8 mouse cellular contexts compared by ENCODE assay signal in the genomic region with DNA sequence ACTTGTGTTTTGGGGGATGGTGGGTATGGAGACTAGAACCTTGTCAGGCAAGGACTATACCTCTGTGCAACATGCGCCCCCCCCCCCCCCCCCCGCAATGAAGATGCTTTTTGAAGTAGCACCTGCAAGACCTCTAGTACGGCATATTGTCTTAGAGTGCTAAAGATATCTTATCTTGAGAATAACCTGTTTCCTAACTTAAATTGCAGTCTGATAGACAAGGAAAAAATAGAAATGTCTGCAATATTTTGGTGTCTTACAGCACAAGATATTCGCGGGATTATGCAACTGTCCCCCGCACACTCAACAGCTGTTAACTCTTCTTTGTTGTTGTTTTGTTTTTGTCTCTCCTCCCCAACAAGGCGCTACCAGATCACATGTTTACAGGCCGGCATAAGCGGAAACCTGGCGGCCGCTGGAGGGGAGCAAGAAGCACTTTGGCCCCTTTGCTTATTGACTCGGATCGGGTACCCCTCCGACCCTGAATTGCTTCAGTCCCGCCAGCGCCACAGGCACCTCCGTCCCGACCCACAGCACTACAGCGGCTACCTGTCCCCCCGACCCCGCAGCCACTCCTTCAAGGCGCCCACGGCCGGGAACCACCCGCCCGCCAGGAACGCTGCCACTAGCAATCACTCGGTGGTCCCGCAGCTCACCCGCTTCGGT. TPM values are rescaled to one million over a fixed set of nuclear protein-coding genes. Genes with fewer than 3 reads are reported as not detected.
DNase-seq lines count a peak whose midpoint lies in the region; ATAC-seq and TF ChIP-seq lines count a peak whose summit lies in the region.

No protein-coding gene starts in this region.

- peak overlapping the region; percentile 66 for H3K4me2 ChIP-seq in midbrain, embryonic 11.5 days

- no peaks in the 10 kb centered on the region for H3K27me3 ChIP-seq in limb, embryonic 10.5 days (ENCODE audit: low read depth, poor library complexity, severe bottlenecking)
- H3K27me3 ChIP-seq in midbrain, embryonic 11.5 days (ENCODE audit: control insufficient read depth, insufficient read depth, low read length) = no peaks in the 10 kb centered on the region

- 3% methylated on average over 31 of the region's 31 CpGs for WGBS in limb, embryonic 10.5 days
- 2% methylated on average over 31 of the region's 31 CpGs for WGBS in midbrain, embryonic 11.5 days

- TF ChIP-seq CTCF in bone marrow macrophage, adult 2 months (IDR thresholded peaks at IDR 0.05; ENCODE audit: low read depth, low read length) = no peak

- H3K4me3 ChIP-seq in bone marrow macrophage, adult 2 months (ENCODE audit: insufficient read depth, low read length) = peak overlapping the region; percentile 85
- peak overlapping the region; percentile 77 for H3K4me3 ChIP-seq in limb, embryonic 10.5 days
- peak overlapping the region; percentile 63 for H3K4me3 ChIP-seq in midbrain, embryonic 11.5 days (ENCODE audit: low read depth, low read length)

- ATAC-seq in midbrain, embryonic 11.5 days (ENCODE audit: low FRiP score) = no peak; the same call in 1 of the 2 replicates

- peak; percentile 6 for DNase-seq in ovary, adult 18-20 months (ENCODE audit: low spot score)
- DNase-seq in ovary, postnatal 36 days (ENCODE audit: low spot score) = no peak
- peak; percentile 43 for DNase-seq in forelimb bud, embryonic 11.5 days (ENCODE audit: low read depth, low spot score)
- no peak for DNase-seq in limb, embryonic 10.5 days (ENCODE audit: low spot score)
- peak; percentile 95 for DNase-seq in midbrain, embryonic 11.5 days (ENCODE audit: low spot score, missing footprints)
- no peak for DNase-seq in Muller cell, postnatal 12 days (ENCODE audit: inconsistent ontology term)
- DNase-seq in urinary bladder, postnatal 4 days (ENCODE audit: low spot score in 2 of 2) = no peak

- TF ChIP-seq POLR2A in bone marrow macrophage, adult 2 months (IDR thresholded peaks at IDR 0.05; ENCODE audit: borderline replicate concordance, low read depth, low read length) = no peak

- H3K27ac ChIP-seq in bone marrow macrophage, adult 2 months (ENCODE audit: insufficient read depth, low read depth, low read length) = peak overlapping the region; percentile 73
- peak overlapping the region; percentile 92 for H3K27ac ChIP-seq in limb, embryonic 10.5 days
- no peak overlapping the region for H3K27ac ChIP-seq in midbrain, embryonic 11.5 days (ENCODE audit: low read depth, low read length)

- H3K9ac ChIP-seq in midbrain, embryonic 11.5 days (ENCODE audit: low read length) = peak overlapping the region; percentile 67

- peaks cover 16% of the 10 kb centered on the region; the same call in 1 of the 2 replicates for H3K36me3 ChIP-seq in limb, embryonic 10.5 days
- no peaks in the 10 kb centered on the region for H3K36me3 ChIP-seq in midbrain, embryonic 11.5 days (ENCODE audit: control insufficient read depth, insufficient read depth, low read length)

- peaks cover 34% of the 10 kb centered on the region for H3K4me1 ChIP-seq in bone marrow macrophage, adult 2 months (ENCODE audit: control insufficient read depth, insufficient read depth, low read length)
- H3K4me1 ChIP-seq in limb, embryonic 10.5 days = peaks cover 10% of the 10 kb centered on the region; the same call in 1 of the 2 replicates
- no peaks in the 10 kb centered on the region; the same call in 1 of the 2 replicates for H3K4me1 ChIP-seq in midbrain, embryonic 11.5 days (ENCODE audit: control insufficient read depth, insufficient read depth, low read length)

- no peaks in the 10 kb centered on the region for H3K9me3 ChIP-seq in limb, embryonic 10.5 days (replicated peaks)
- H3K9me3 ChIP-seq in midbrain, embryonic 11.5 days (ENCODE audit: control insufficient read depth, low read length) = no peaks in the 10 kb centered on the region

RNA-seq across cellular contexts. Expression of a gene that starts 0.5 kb away (rescaled TPM):
- 44.2 and 46.5 TPM in 2 replicates for polyA plus RNA-seq in bone marrow macrophage, adult 2 months (2012; ENCODE audit: insufficient read depth, insufficient read length, missing spikeins)
- polyA plus RNA-seq in limb, embryonic 10.5 days (2016; fragmentation: Nextera tagmentation; extraction: Ambion mirVana) = 10.5 and 13.0 TPM in 2 replicates
- 9.8 and 12.3 TPM in 2 replicates for polyA plus RNA-seq in midbrain, embryonic 11.5 days (2014; fragmentation: Nextera tagmentation; extraction: Ambion mirVana)

RNA-seq across cellular contexts. Expression of a gene that starts 28.0 kb away (rescaled TPM):
- polyA plus RNA-seq in bone marrow macrophage, adult 2 months (2012; ENCODE audit: insufficient read depth, insufficient read length, missing spikeins) = 2.8 and 4.1 TPM in 2 replicates
- 3.8 and 3.9 TPM in 2 replicates for polyA plus RNA-seq in limb, embryonic 10.5 days (2016; fragmentation: Nextera tagmentation; extraction: Ambion mirVana)
- 6.2 and 6.7 TPM in 2 replicates for polyA plus RNA-seq in midbrain, embryonic 11.5 days (2014; fragmentation: Nextera tagmentation; extraction: Ambion mirVana)

Comparison
In these comparisons a context has a peak if more than half of its experiments do, and no peak if none do; other contexts are left out.
1. DNase-seq: peak in ovary, adult 18-20 months (single experiment), forelimb bud, embryonic 11.5 days (single experiment) and midbrain, embryonic 11.5 days (single experiment); none in ovary, postnatal 36 days (single experiment), limb, embryonic 10.5 days (single experiment), Muller cell, postnatal 12 days (single experiment) and urinary bladder, postnatal 4 days (0 of 2).
2. Peak in every context shown above with its lines, with median percentiles within 50 percentile points of each other: H3K4me3 ChIP-seq.